Mouse (Mus musculus) embryonic stem cell, embryonic (primary cell): ENCODE measurements around the gene Srbd1.

Source experiments
- CTCF ChIA-PET, 4 experiments: fragments of 300-600 bp in 2 of 4; fragments of 350-600 bp in 2 of 4; sonication (Branson Sonifier 250); formaldehyde crosslinking; loops; one replicate each; lab custom pipeline; 2022; ENCODE audit warnings: inconsistent platforms in 2 of 4; lab: Charles Lee
- POLR2A ChIA-PET, 4 experiments: fragments of 300-600 bp in 2 of 4; fragments of 350-600 bp in 2 of 4; sonication (Branson Sonifier 250); formaldehyde crosslinking; loops; one replicate each; lab custom pipeline; 2022; ENCODE audit warnings: antibody characterized with exemption in 4 of 4, inconsistent platforms in 1 of 4; lab: Charles Lee

Gene Srbd1

GRCm38 (mm10) chr17:86021815-86022214 is 123.2 kb downstream of the Srbd1 start:
- POLR2A ChIA-PET, result no interaction called here
- CTCF ChIA-PET, result no interaction called here

- POLR2A ChIA-PET, result no interaction called here
- CTCF ChIA-PET, result no interaction called here
Observed at GRCm38 (mm10) chr17:86021231-86021630, 123.7 kb downstream of the Srbd1 start.

GRCm38 (mm10) chr17:86019793-86020192 is 125.2 kb downstream of the Srbd1 start:
- POLR2A ChIA-PET, result interaction anchor here in 2 of 4 experiments (1.0 kb wide), 2 partner anchors 15 to 18 kb away, joined by 3 read pairs; no protein-coding TSS in a partner anchor
- CTCF ChIA-PET, result no interaction called here

- ChIA-PET POLR2A (interaction anchor here in 1 of 4 experiments (2.1 kb wide), 1 partner anchor 21 kb away, joined by 5 read pairs; no protein-coding TSS in a partner anchor), CTCF (no interaction called here)
Observed at GRCm38 (mm10) chr17:86014246-86014645, 130.7 kb downstream of the Srbd1 start.

- POLR2A ChIA-PET, result interaction anchor here in 1 of 4 experiments (0.9 kb wide), 1 partner anchor 13 kb away, joined by 5 read pairs; no protein-coding TSS in a partner anchor
- CTCF ChIA-PET, result no interaction called here
Observed at GRCm38 (mm10) chr17:86012576-86012975, 132.4 kb downstream of the Srbd1 start.

GRCm38 (mm10) chr17:86011849-86012248 is 133.1 kb downstream of the Srbd1 start:
- ChIA-PET CTCF (no interaction called here), POLR2A (interaction anchor here in 1 of 4 experiments (0.7 kb wide), 1 partner anchor 9 kb away, joined by 3 read pairs; no protein-coding TSS in a partner anchor)

- CTCF ChIA-PET, result no interaction called here
- POLR2A ChIA-PET, result no interaction called here
Observed at GRCm38 (mm10) chr17:86008401-86008800, 136.6 kb downstream of the Srbd1 start.

- ChIA-PET CTCF (interaction anchor here in 1 of 4 experiments (0.7 kb wide), 1 partner anchor 137 kb away, joined by 6 read pairs; no protein-coding TSS in a partner anchor), POLR2A (no interaction called here)
Observed at GRCm38 (mm10) chr17:86002113-86002512, 142.9 kb downstream of the Srbd1 start.

GRCm38 (mm10) chr17:86001667-86002066 is 143.3 kb downstream of the Srbd1 start:
- POLR2A ChIA-PET, result no interaction called here
- CTCF ChIA-PET, result interaction anchor here in 1 of 4 experiments (0.7 kb wide), 1 partner anchor 138 kb away, joined by 6 read pairs; no protein-coding TSS in a partner anchor

GRCm38 (mm10) chr17:85995727-85996126 is 149.2 kb downstream of the Srbd1 start:
- ChIA-PET CTCF (no interaction called here), POLR2A (interaction anchor here in 1 of 4 experiments (1.0 kb wide), 1 partner anchor 35 kb away, joined by 3 read pairs; no protein-coding TSS in a partner anchor)

- POLR2A ChIA-PET, result interaction anchor here in 1 of 4 experiments (0.6 to 1.0 kb wide), 3 partner anchors 26 to 1340 kb away, joined by 3 to 4 read pairs (median 3); no protein-coding TSS in a partner anchor
Observed at GRCm38 (mm10) chr17:85995086-85995485, 149.9 kb downstream of the Srbd1 start.

GRCm38 (mm10) chr17:85989058-85989769 is 155.8 kb downstream of the Srbd1 start:
- CTCF ChIA-PET, result no interaction called here
- POLR2A ChIA-PET, result no interaction called here

More at GRCm38 (mm10) chr17:85995086-85995485, 149.9 kb downstream of the Srbd1 start:
- CTCF ChIA-PET, result interaction anchor here in 1 of 4 experiments (0.6 kb wide), 1 partner anchor 361 kb away, joined by 3 read pairs; no protein-coding TSS in a partner anchor

GRCm38 (mm10) chr17:85987531-85987930 is 157.4 kb downstream of the Srbd1 start:
- CTCF ChIA-PET, result interaction anchor here in 1 of 4 experiments (0.6 kb wide), 1 partner anchor 926 kb away, joined by 3 read pairs; no protein-coding TSS in a partner anchor
- POLR2A ChIA-PET, result no interaction called here

GRCm38 (mm10) chr17:85986624-85987023 is 158.4 kb downstream of the Srbd1 start:
- POLR2A ChIA-PET, result no interaction called here
- CTCF ChIA-PET, result no interaction called here

GRCm38 (mm10) chr17:85986181-85986580 is 158.8 kb downstream of the Srbd1 start:
- ChIA-PET CTCF (interaction anchor here in 1 of 4 experiments (1.1 kb wide), 1 partner anchor 109 kb away, joined by 4 read pairs; no protein-coding TSS in a partner anchor), POLR2A (interaction anchor here in 1 of 4 experiments (0.5 kb wide), 1 partner anchor 67 kb away, joined by 4 read pairs; no protein-coding TSS in a partner anchor)

- CTCF ChIA-PET, result interaction anchor here in 2 of 4 experiments (0.6 to 1.1 kb wide), 2 partner anchors 108 to 1137 kb away, joined by 4 to 7 read pairs; no protein-coding TSS in a partner anchor
Observed at GRCm38 (mm10) chr17:85985131-85985530, 159.8 kb downstream of the Srbd1 start.

GRCm38 (mm10) chr17:85982271-85982670 is 162.7 kb downstream of the Srbd1 start:
- ChIA-PET CTCF (no interaction called here), POLR2A (interaction anchor here in 1 of 4 experiments (1.0 to 1.2 kb wide), 2 partner anchors 9 to 12 kb away, joined by 3 read pairs; no protein-coding TSS in a partner anchor)

More at GRCm38 (mm10) chr17:85985131-85985530, 159.8 kb downstream of the Srbd1 start:
- POLR2A ChIA-PET, result interaction anchor here in 1 of 4 experiments (0.6 kb wide), 1 partner anchor 1290 kb away, joined by 6 read pairs; no protein-coding TSS in a partner anchor

GRCm38 (mm10) chr17:85981869-85982268 is 163.1 kb downstream of the Srbd1 start:
- ChIA-PET CTCF (no interaction called here), POLR2A (interaction anchor here in 1 of 4 experiments (1.0 kb wide), 1 partner anchor 9 kb away, joined by 3 read pairs; no protein-coding TSS in a partner anchor)

GRCm38 (mm10) chr17:85978876-85979275 is 166.1 kb downstream of the Srbd1 start:
- CTCF ChIA-PET, result no interaction called here

More at GRCm38 (mm10) chr17:85978876-85979275, 166.1 kb downstream of the Srbd1 start:
- POLR2A ChIA-PET, result no interaction called here
